Comparison of ENCODE assay signal across 27 mouse cellular contexts in genomic region chr2:47879796-47880195, GRCm38 (mm10).
"Had no signal": no experiment of that assay in that cellular context is flagged by ENCODE, and none has a peak within 500 bp of the region (broad histone marks: within the 10 kb centered on the region; RNA-seq: fewer than 3 reads in every experiment).

No protein-coding gene starts in this region.

- H3K4me3 ChIP-seq: embryonic facial prominence, embryonic 10.5 days; embryonic facial prominence, embryonic 12.5 days; embryonic facial prominence, embryonic 13.5 days; embryonic facial prominence, embryonic 15.5 days; erythroblast, embryonic 14.5 days; forebrain, embryonic 12.5 days; gastrocnemius, adult 2 months; heart, adult 2 months; heart, embryonic 10.5 days; heart, embryonic 12.5 days had no signal

- H3K9me3 ChIP-seq: embryonic facial prominence, embryonic 10.5 days; embryonic facial prominence, embryonic 12.5 days; embryonic facial prominence, embryonic 13.5 days; embryonic facial prominence, embryonic 15.5 days; forebrain, embryonic 12.5 days; heart, embryonic 10.5 days; heart, embryonic 12.5 days had no signal

- H3K27ac ChIP-seq: embryonic facial prominence, embryonic 10.5 days; embryonic facial prominence, embryonic 12.5 days; embryonic facial prominence, embryonic 13.5 days; embryonic facial prominence, embryonic 15.5 days; forebrain, embryonic 12.5 days; gastrocnemius, adult 2 months; heart, adult 2 months; heart, embryonic 10.5 days had no signal

- H3K36me3 ChIP-seq: embryonic facial prominence, embryonic 10.5 days; embryonic facial prominence, embryonic 12.5 days; embryonic facial prominence, embryonic 13.5 days; embryonic facial prominence, embryonic 15.5 days; forebrain, embryonic 12.5 days; heart, embryonic 10.5 days; heart, embryonic 12.5 days had no signal

- H3K4me2 ChIP-seq: embryonic facial prominence, embryonic 12.5 days; embryonic facial prominence, embryonic 13.5 days; embryonic facial prominence, embryonic 15.5 days; forebrain, embryonic 12.5 days; heart, embryonic 11.5 days; heart, embryonic 12.5 days had no signal

- H3K4me1 ChIP-seq: embryonic facial prominence, embryonic 10.5 days; embryonic facial prominence, embryonic 12.5 days; embryonic facial prominence, embryonic 13.5 days; embryonic facial prominence, embryonic 15.5 days; forebrain, embryonic 12.5 days; heart, embryonic 10.5 days; heart, embryonic 12.5 days had no signal

- DNase-seq: cerebellum, adult 2 months; cerebellum, adult 8-10 months; cerebellum, adult 9-10 months; cerebellum, adult 9-11 months; cerebellum, postnatal 10 days; cerebellum, postnatal 14 days; cerebellum, postnatal 25 days; cerebellum, postnatal 36 days; embryo, embryonic 11 days; gastrocnemius, adult 2 months; gastrocnemius, postnatal 10 days; gastrocnemius, postnatal 14 days; gastrocnemius, postnatal 25 days; gastrocnemius, postnatal 36 days; heart, adult 11 months; heart, adult 18-20 months; heart, adult 2 months had no signal

- H3K9ac ChIP-seq: embryonic facial prominence, embryonic 12.5 days; embryonic facial prominence, embryonic 13.5 days; embryonic facial prominence, embryonic 15.5 days; forebrain, embryonic 12.5 days; forebrain, postnatal 0 days; heart, embryonic 12.5 days had no signal

- H3K27me3 ChIP-seq: embryonic facial prominence, embryonic 12.5 days; embryonic facial prominence, embryonic 13.5 days; embryonic facial prominence, embryonic 15.5 days; forebrain, embryonic 12.5 days; heart, embryonic 12.5 days had no signal
